Mouse (Mus musculus) lung, adult 2 months (tissue): ENCODE data around the gene Polr3b.

ENCODE experiments used
- CTCF ChIP-seq: fragments of 200-500 bp; IDR thresholded peaks from 2 replicates; pipeline ENCODE4 v1.5.1; 2011; ENCODE audit warnings: mild to moderate bottlenecking, low read length, control low read depth; ENCODE audit not compliant: insufficient read depth
- POLR2A ChIP-seq: fragments of 200-500 bp; IDR thresholded peaks from 2 replicates; pipeline ENCODE4 v1.6.1; 2011; ENCODE audit warnings: low read depth, mild to moderate bottlenecking, control low read depth, low read length, borderline replicate concordance; ENCODE audit errors: extremely low read depth

DNA sequence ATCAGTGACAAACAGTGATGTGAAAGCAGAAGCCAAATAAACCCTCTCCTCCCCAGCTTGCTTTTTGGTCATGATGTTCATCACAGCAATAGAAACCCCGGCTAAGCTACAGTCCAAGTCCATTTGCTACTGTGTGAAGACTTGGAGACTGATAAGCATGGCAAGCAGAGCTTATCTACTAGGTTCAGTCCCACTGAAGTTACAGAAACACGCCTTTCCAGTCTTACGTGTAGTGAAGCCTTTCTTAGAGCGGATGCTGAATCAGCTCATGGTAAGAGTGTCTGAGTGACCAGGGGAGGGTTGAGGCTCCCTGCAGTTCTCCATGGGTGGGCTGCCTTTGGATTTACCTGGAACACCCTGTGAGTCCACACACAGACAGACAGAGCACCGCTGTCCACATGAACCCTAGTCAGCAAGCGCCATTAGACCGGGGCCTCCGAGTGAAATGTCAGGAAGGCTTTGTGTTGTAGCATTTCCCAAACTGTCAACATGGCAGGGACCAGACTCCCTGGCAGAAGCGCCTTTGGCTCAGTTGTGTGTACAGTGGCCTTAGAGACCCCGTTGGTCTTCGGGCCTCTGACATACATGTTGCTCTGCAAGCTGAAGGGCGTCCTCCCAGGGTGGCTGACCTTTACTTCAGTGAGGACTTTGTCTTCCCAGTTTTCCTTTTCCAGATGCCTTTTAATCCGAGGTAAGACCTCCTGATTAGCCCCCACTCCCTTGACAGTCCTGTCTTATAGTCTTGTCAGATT lies 78.3 kb downstream of the Polr3b start:
- no peak for TF ChIP-seq CTCF
- TF ChIP-seq POLR2A: no peak
